Mouse (Mus musculus) limb, embryonic 15.5 days (tissue): ENCODE measurements around the gene Rnf111. TPM values are rescaled to one million over a fixed set of nuclear protein-coding genes. Genes with fewer than 3 reads are reported as not detected.

Experiments
- ATAC-seq: fragments of 200-750 bp; cut with Nextera tagmentation; 2 replicates; pipeline ENCODE4 v1.8.0; 2017; ENCODE audit warnings: low read depth, moderate TSS enrichment; ENCODE audit not compliant: insufficient number of reproducible peaks, low FRiP score, low TSS enrichment
- H3K27ac ChIP-seq: fragments of 300-500 bp; sonication (generic); 2 replicates; pipeline ENCODE4 v1.5.1; 2015; ENCODE audit warnings: moderate library complexity, mild to moderate bottlenecking, inconsistent platforms
- H3K27me3 ChIP-seq: fragments of 300-500 bp; sonication (generic); 2 replicates; pipeline ENCODE4 v1.6.1; 2015; ENCODE audit warnings: inconsistent platforms
- H3K36me3 ChIP-seq: fragments of 300-500 bp; sonication (generic); 2 replicates; pipeline ENCODE4 v1.6.1; 2015; ENCODE audit warnings: inconsistent platforms
- H3K4me1 ChIP-seq: fragments of 300-500 bp; sonication (generic); 2 replicates; pipeline ENCODE4 v1.6.1; 2015; ENCODE audit warnings: inconsistent platforms
- H3K4me2 ChIP-seq: fragments of 300-500 bp; sonication (generic); 2 replicates; pipeline ENCODE4 v1.6.1; 2015; ENCODE audit warnings: mild to moderate bottlenecking, inconsistent platforms
- H3K4me3 ChIP-seq: fragments of 300-500 bp; sonication (generic); 2 replicates; pipeline ENCODE4 v1.5.1; 2015; ENCODE audit warnings: mild to moderate bottlenecking, inconsistent platforms
- H3K9ac ChIP-seq: fragments of 300-500 bp; sonication (generic); 2 replicates; pipeline ENCODE4 v1.6.1; 2015; ENCODE audit warnings: inconsistent platforms
- H3K9me3 ChIP-seq: fragments of 300-500 bp; sonication (generic); 2 replicates; pipeline ENCODE4 v1.6.1; 2016; ENCODE audit warnings: inconsistent platforms
- WGBS: fragments of 180-500 bp; shearing (Covaris S2); methylation state at CpG from one replicate; pipeline ENCODE4 v1.1.7; 2015; 5-methylcytosine and 5-hydroxymethylcytosine counted together
- polyA plus RNA-seq: library from polyadenylated mRNA; unstranded; fragments of >200 nt; fragmentation: Nextera tagmentation; extraction: Ambion mirVana; gene quantifications from 2 replicates; pipeline ENCODE4 v1.2.1, GENCODE M21; 2015

Rnf111 gene
- polyA plus RNA-seq, 1 experiment from 2014 or later: 25.5 TPM

GRCm38 (mm10) chr9:70421257-70422056 lies 82.1 kb downstream of the Rnf111 start, which contains the start of gene Ccnb2:
Gene Ccnb2 (minus strand): TSS chr9:70421547.
- ATAC-seq: peak; percentile 84
- peak within 1 kb of the TSS; percentile 41 for H3K9ac ChIP-seq
- peak within 1 kb of the TSS; percentile 28; the same call in 1 of the 2 replicates for H3K27ac ChIP-seq
- H3K36me3 ChIP-seq: peaks cover 33% of the 10 kb centered on the region
- peaks cover 11% of the 10 kb centered on the region for H3K4me1 ChIP-seq
- peak within 1 kb of the TSS; percentile 95 for H3K4me2 ChIP-seq
- H3K9me3 ChIP-seq: no peaks in the 10 kb centered on the region
- WGBS: 2% methylated on average over 45 of the region's 45 CpGs
- no peaks in the 10 kb centered on the region for H3K27me3 ChIP-seq
- peak within 1 kb of the TSS; percentile 66 for H3K4me3 ChIP-seq

GRCm38 (mm10) chr9:70416412-70416811 lies 87.1 kb downstream of the Rnf111 start:
- 87% methylated on average over 3 of the region's 3 CpGs for WGBS
- no peak overlapping the region for H3K4me3 ChIP-seq
- H3K36me3 ChIP-seq: peaks cover 59% of the 10 kb centered on the region
- no peak overlapping the region for H3K4me2 ChIP-seq
- no peak overlapping the region for H3K9ac ChIP-seq
- peaks cover 11% of the 10 kb centered on the region for H3K4me1 ChIP-seq
- no peak for ATAC-seq
- H3K9me3 ChIP-seq: no peaks in the 10 kb centered on the region
- H3K27ac ChIP-seq: no peak overlapping the region
- no peaks in the 10 kb centered on the region for H3K27me3 ChIP-seq

- Histone ChIP-seq H3K36me3 (peaks cover 85% of the 10 kb centered on the region), H3K9me3 (no peaks in the 10 kb centered on the region), H3K27ac (no peak overlapping the region), H3K4me2 (no peak overlapping the region), H3K27me3 (no peaks in the 10 kb centered on the region), H3K9ac (no peak overlapping the region), H3K4me3 (no peak overlapping the region), H3K4me1 (no peaks in the 10 kb centered on the region)
- ATAC-seq: no peak
- 92% methylated on average over 7 of the region's 7 CpGs for WGBS
Measured at GRCm38 (mm10) chr9:70413038-70413437, 90.5 kb downstream of the Rnf111 start.

GRCm38 (mm10) chr9:70410668-70411067 lies 92.9 kb downstream of the Rnf111 start:
- Histone ChIP-seq H3K9me3 (no peaks in the 10 kb centered on the region), H3K27ac (no peak overlapping the region), H3K4me1 (no peaks in the 10 kb centered on the region), H3K27me3 (no peaks in the 10 kb centered on the region), H3K4me2 (no peak overlapping the region), H3K4me3 (no peak overlapping the region), H3K36me3 (peaks cover 84% of the 10 kb centered on the region), H3K9ac (no peak overlapping the region)
- 69% methylated on average over 11 of the region's 11 CpGs for WGBS
- no peak for ATAC-seq

- Histone ChIP-seq H3K27ac (no peak overlapping the region), H3K9ac (no peak overlapping the region), H3K27me3 (no peaks in the 10 kb centered on the region), H3K4me3 (no peak overlapping the region), H3K9me3 (no peaks in the 10 kb centered on the region), H3K4me2 (no peak overlapping the region), H3K4me1 (no peaks in the 10 kb centered on the region), H3K36me3 (peaks cover 76% of the 10 kb centered on the region)
- WGBS: 94% methylated on average over 8 of the region's 8 CpGs
- no peak for ATAC-seq
Measured at GRCm38 (mm10) chr9:70409743-70410142, 93.8 kb downstream of the Rnf111 start.

GRCm38 (mm10) chr9:70408791-70409190 lies 94.7 kb downstream of the Rnf111 start:
- H3K9ac ChIP-seq: no peak overlapping the region
- H3K27ac ChIP-seq: no peak overlapping the region
- WGBS: 93% methylated on average over 3 of the region's 3 CpGs
- H3K36me3 ChIP-seq: peaks cover 68% of the 10 kb centered on the region
- H3K4me2 ChIP-seq: no peak overlapping the region
- no peaks in the 10 kb centered on the region for H3K4me1 ChIP-seq
- ATAC-seq: no peak
- no peaks in the 10 kb centered on the region for H3K27me3 ChIP-seq
- no peak overlapping the region for H3K4me3 ChIP-seq
- no peaks in the 10 kb centered on the region for H3K9me3 ChIP-seq

GRCm38 (mm10) chr9:70406596-70406995 lies 96.9 kb downstream of the Rnf111 start:
- no peak overlapping the region for H3K9ac ChIP-seq
- no peak for ATAC-seq
- no peak overlapping the region for H3K4me2 ChIP-seq
- H3K4me1 ChIP-seq: no peaks in the 10 kb centered on the region
- H3K36me3 ChIP-seq: peaks cover 48% of the 10 kb centered on the region
- H3K27me3 ChIP-seq: no peaks in the 10 kb centered on the region
- WGBS: 93% methylated on average over 3 of the region's 3 CpGs
- H3K27ac ChIP-seq: no peak overlapping the region
- no peak overlapping the region for H3K4me3 ChIP-seq
- no peaks in the 10 kb centered on the region for H3K9me3 ChIP-seq

GRCm38 (mm10) chr9:70401937-70402539 lies 101.5 kb downstream of the Rnf111 start:
- Histone ChIP-seq H3K36me3 (peaks cover 28% of the 10 kb centered on the region), H3K27me3 (no peaks in the 10 kb centered on the region), H3K4me2 (no peak overlapping the region), H3K4me3 (no peak overlapping the region), H3K9me3 (no peaks in the 10 kb centered on the region), H3K27ac (no peak overlapping the region), H3K9ac (no peak overlapping the region), H3K4me1 (no peaks in the 10 kb centered on the region)
- WGBS: 81% methylated on average over 8 of the region's 8 CpGs
- no peak for ATAC-seq

GRCm38 (mm10) chr9:70396083-70396482 lies 107.4 kb downstream of the Rnf111 start:
- peaks cover 8% of the 10 kb centered on the region for H3K4me1 ChIP-seq
- no peak overlapping the region for H3K4me2 ChIP-seq
- 82% methylated on average over 2 of the region's 2 CpGs for WGBS
- H3K27me3 ChIP-seq: no peaks in the 10 kb centered on the region
- no peak overlapping the region for H3K9ac ChIP-seq
- no peak overlapping the region for H3K4me3 ChIP-seq
- H3K9me3 ChIP-seq: no peaks in the 10 kb centered on the region
- H3K36me3 ChIP-seq: peaks cover 48% of the 10 kb centered on the region
- H3K27ac ChIP-seq: no peak overlapping the region
- ATAC-seq: no peak

GRCm38 (mm10) chr9:70395617-70396016 lies 107.9 kb downstream of the Rnf111 start:
- Histone ChIP-seq H3K4me1 (peaks cover 8% of the 10 kb centered on the region), H3K4me3 (no peak overlapping the region), H3K27me3 (no peaks in the 10 kb centered on the region), H3K9me3 (no peaks in the 10 kb centered on the region), H3K4me2 (no peak overlapping the region), H3K36me3 (peaks cover 46% of the 10 kb centered on the region), H3K27ac (no peak overlapping the region), H3K9ac (no peak overlapping the region)
- 87% methylated on average over 12 of the region's 12 CpGs for WGBS
- ATAC-seq: no peak

- no peak overlapping the region for H3K4me3 ChIP-seq
- H3K4me2 ChIP-seq: no peak overlapping the region
- H3K9me3 ChIP-seq: no peaks in the 10 kb centered on the region
- peaks cover 24% of the 10 kb centered on the region for H3K36me3 ChIP-seq
- H3K27me3 ChIP-seq: no peaks in the 10 kb centered on the region
- no peak overlapping the region for H3K9ac ChIP-seq
- H3K4me1 ChIP-seq: peaks cover 11% of the 10 kb centered on the region
- no peak overlapping the region for H3K27ac ChIP-seq
- WGBS: 12% methylated on average over 6 of the region's 6 CpGs
- ATAC-seq: no peak
Measured at GRCm38 (mm10) chr9:70392563-70392907, 111.0 kb downstream of the Rnf111 start.
